Mouse (Mus musculus): ENCODE measurements around the gene Casp7. TPM values are rescaled to one million over a fixed set of nuclear protein-coding genes. Genes with fewer than 3 reads are reported as not detected.

The Casp7 gene
- polyA plus RNA-seq, 1 experiment from 2014 or later, result 17.2 TPM

GRCm38 (mm10) chr19:56460241-56460640, 63.3 kb downstream of the Casp7 start:
- no peak overlapping the region for H3K9ac ChIP-seq (replicated peaks; ENCODE audit: low read length)
- H3K4me2 ChIP-seq (ENCODE audit: low read length), result no peak overlapping the region
- DNase-seq (no peak), ATAC-seq (ENCODE audit: low FRiP score, low TSS enrichment) (no peak)
- no peak overlapping the region for H3K27ac ChIP-seq (replicated peaks; ENCODE audit: low read depth, low read length)
- no peaks in the 10 kb centered on the region for H3K4me1 ChIP-seq (ENCODE audit: control insufficient read depth, insufficient read depth, low read length)
- no peak overlapping the region for H3K4me3 ChIP-seq (replicated peaks; ENCODE audit: low read depth, low read length)
- H3K27me3 ChIP-seq (ENCODE audit: control insufficient read depth, insufficient read depth, low read length), result no peaks in the 10 kb centered on the region
- H3K9me3 ChIP-seq (ENCODE audit: control insufficient read depth, low read length), result no peaks in the 10 kb centered on the region
- 87% methylated on average over 2 of the region's 2 CpGs for WGBS
- H3K36me3 ChIP-seq (ENCODE audit: control insufficient read depth, insufficient read depth, low read length), result no peaks in the 10 kb centered on the region

GRCm38 (mm10) chr19:56461522-56462101, 64.7 kb downstream of the Casp7 start, which contains the start of gene Plekhs1:
Plekhs1 (plus strand) TSS chr19:56461640.
- Histone ChIP-seq H3K4me1 (ENCODE audit: control insufficient read depth, insufficient read depth, low read length) (no peaks in the 10 kb centered on the region), H3K4me2 (ENCODE audit: low read length) (no peak within 1 kb of the TSS), H3K9me3 (ENCODE audit: control insufficient read depth, low read length) (no peaks in the 10 kb centered on the region), H3K27ac (replicated peaks; ENCODE audit: low read depth, low read length) (no peak within 1 kb of the TSS), H3K4me3 (replicated peaks; ENCODE audit: low read depth, low read length) (no peak within 1 kb of the TSS), H3K9ac (replicated peaks; ENCODE audit: low read length) (no peak within 1 kb of the TSS), H3K36me3 (ENCODE audit: control insufficient read depth, insufficient read depth, low read length) (no peaks in the 10 kb centered on the region), H3K27me3 (ENCODE audit: control insufficient read depth, insufficient read depth, low read length) (no peaks in the 10 kb centered on the region)
- ATAC-seq (ENCODE audit: low FRiP score, low TSS enrichment), result no peak
- no peak for DNase-seq
- WGBS, result 69% methylated on average over 10 of the region's 10 CpGs

GRCm38 (mm10) chr19:56462786-56463185, 65.9 kb downstream of the Casp7 start:
- ATAC-seq (ENCODE audit: low FRiP score, low TSS enrichment) (no peak), DNase-seq (no peak)
- H3K36me3 ChIP-seq (ENCODE audit: control insufficient read depth, insufficient read depth, low read length), result no peaks in the 10 kb centered on the region
- 83% methylated on average over 4 of the region's 4 CpGs for WGBS
- no peak overlapping the region for H3K4me2 ChIP-seq (ENCODE audit: low read length)
- no peak overlapping the region for H3K4me3 ChIP-seq (replicated peaks; ENCODE audit: low read depth, low read length)
- H3K9ac ChIP-seq (replicated peaks; ENCODE audit: low read length), result no peak overlapping the region
- no peaks in the 10 kb centered on the region for H3K4me1 ChIP-seq (ENCODE audit: control insufficient read depth, insufficient read depth, low read length)
- no peaks in the 10 kb centered on the region for H3K9me3 ChIP-seq (ENCODE audit: control insufficient read depth, low read length)
- H3K27me3 ChIP-seq (ENCODE audit: control insufficient read depth, insufficient read depth, low read length), result no peaks in the 10 kb centered on the region
- H3K27ac ChIP-seq (replicated peaks; ENCODE audit: low read depth, low read length), result no peak overlapping the region

DNA sequence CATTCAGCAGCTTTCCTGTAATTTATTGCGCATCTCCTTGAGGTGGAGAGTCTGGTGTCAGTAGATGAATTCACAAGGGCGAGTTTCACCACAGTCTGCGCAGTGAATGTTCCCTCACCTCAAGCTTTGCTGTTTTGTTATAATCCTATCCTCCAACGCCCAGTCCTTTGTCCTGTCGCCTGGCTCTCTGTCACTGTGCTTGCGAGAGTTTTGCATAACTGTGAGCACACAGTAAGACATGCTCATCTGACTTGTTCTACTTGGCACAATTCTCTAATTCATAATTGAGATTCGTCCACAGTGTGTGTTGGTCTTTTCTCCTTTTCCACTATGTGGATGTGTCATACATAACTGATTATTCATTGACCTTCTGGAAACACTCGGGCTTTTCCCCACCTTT, 69.6 kb downstream of the Casp7 start:
- H3K4me2 ChIP-seq (ENCODE audit: low read length), result no peak overlapping the region
- H3K4me3 ChIP-seq (replicated peaks; ENCODE audit: low read depth, low read length), result no peak overlapping the region
- H3K27me3 ChIP-seq (ENCODE audit: control insufficient read depth, insufficient read depth, low read length), result no peaks in the 10 kb centered on the region
- 73% methylated on average over 8 of the region's 8 CpGs for WGBS
- H3K9ac ChIP-seq (replicated peaks; ENCODE audit: low read length), result no peak overlapping the region
- H3K36me3 ChIP-seq (ENCODE audit: control insufficient read depth, insufficient read depth, low read length), result no peaks in the 10 kb centered on the region
- H3K27ac ChIP-seq (replicated peaks; ENCODE audit: low read depth, low read length), result no peak overlapping the region
- ATAC-seq (ENCODE audit: low FRiP score, low TSS enrichment) (no peak), DNase-seq (no peak)
- H3K9me3 ChIP-seq (ENCODE audit: control insufficient read depth, low read length), result no peaks in the 10 kb centered on the region
- H3K4me1 ChIP-seq (ENCODE audit: control insufficient read depth, insufficient read depth, low read length), result no peaks in the 10 kb centered on the region

- 72% methylated on average over 14 of the region's 14 CpGs for WGBS
- no peak for ATAC-seq (ENCODE audit: low FRiP score, low TSS enrichment)
- no peaks in the 10 kb centered on the region for H3K27me3 ChIP-seq (ENCODE audit: control insufficient read depth, insufficient read depth, low read length)
- no peak overlapping the region for H3K27ac ChIP-seq (replicated peaks; ENCODE audit: low read depth, low read length)
- no peak overlapping the region for H3K4me3 ChIP-seq (replicated peaks; ENCODE audit: low read depth, low read length)
- H3K36me3 ChIP-seq (ENCODE audit: control insufficient read depth, insufficient read depth, low read length), result no peaks in the 10 kb centered on the region
- H3K9ac ChIP-seq (replicated peaks; ENCODE audit: low read length), result no peak overlapping the region
- no peaks in the 10 kb centered on the region for H3K9me3 ChIP-seq (ENCODE audit: control insufficient read depth, low read length)
- H3K4me2 ChIP-seq (ENCODE audit: low read length), result no peak overlapping the region
- peak; percentile 23 for DNase-seq
- H3K4me1 ChIP-seq (ENCODE audit: control insufficient read depth, insufficient read depth, low read length), result peaks cover 12% of the 10 kb centered on the region; the same call in 1 of the 2 replicates
Measured at GRCm38 (mm10) chr19:56470286-56471020, 73.5 kb downstream of the Casp7 start.

DNA sequence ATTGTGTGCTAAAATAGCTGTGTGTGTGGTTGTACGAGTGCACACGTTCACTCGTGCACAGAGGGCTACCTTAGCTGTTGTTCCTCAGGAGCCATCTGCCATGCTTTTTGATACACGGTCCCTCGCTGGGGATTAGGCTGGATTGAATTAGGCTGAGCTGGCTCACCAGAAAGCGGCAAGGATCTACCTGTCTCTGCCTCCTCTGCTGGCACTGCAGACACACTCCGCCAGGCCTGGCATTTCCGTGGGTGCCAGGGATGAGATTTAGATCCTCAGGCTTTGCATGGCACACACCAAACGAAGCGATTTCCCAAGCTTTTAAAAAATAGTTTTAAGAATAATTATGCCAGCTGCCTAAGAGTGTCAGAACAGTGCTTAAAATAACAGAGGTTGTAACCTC, 75.0 kb downstream of the Casp7 start:
- no peaks in the 10 kb centered on the region for H3K9me3 ChIP-seq (ENCODE audit: control insufficient read depth, low read length)
- H3K27me3 ChIP-seq (ENCODE audit: control insufficient read depth, insufficient read depth, low read length), result no peaks in the 10 kb centered on the region
- H3K27ac ChIP-seq (replicated peaks; ENCODE audit: low read depth, low read length), result no peak overlapping the region
- H3K36me3 ChIP-seq (ENCODE audit: control insufficient read depth, insufficient read depth, low read length), result no peaks in the 10 kb centered on the region
- no peak overlapping the region for H3K4me3 ChIP-seq (replicated peaks; ENCODE audit: low read depth, low read length)
- H3K4me2 ChIP-seq (ENCODE audit: low read length), result no peak overlapping the region
- ATAC-seq (ENCODE audit: low FRiP score, low TSS enrichment) (no peak), DNase-seq (no peak)
- WGBS, result 68% methylated on average over 10 of the region's 10 CpGs
- H3K9ac ChIP-seq (replicated peaks; ENCODE audit: low read length), result no peak overlapping the region
- peaks cover 17% of the 10 kb centered on the region; the same call in 1 of the 2 replicates for H3K4me1 ChIP-seq (ENCODE audit: control insufficient read depth, insufficient read depth, low read length)

DNA sequence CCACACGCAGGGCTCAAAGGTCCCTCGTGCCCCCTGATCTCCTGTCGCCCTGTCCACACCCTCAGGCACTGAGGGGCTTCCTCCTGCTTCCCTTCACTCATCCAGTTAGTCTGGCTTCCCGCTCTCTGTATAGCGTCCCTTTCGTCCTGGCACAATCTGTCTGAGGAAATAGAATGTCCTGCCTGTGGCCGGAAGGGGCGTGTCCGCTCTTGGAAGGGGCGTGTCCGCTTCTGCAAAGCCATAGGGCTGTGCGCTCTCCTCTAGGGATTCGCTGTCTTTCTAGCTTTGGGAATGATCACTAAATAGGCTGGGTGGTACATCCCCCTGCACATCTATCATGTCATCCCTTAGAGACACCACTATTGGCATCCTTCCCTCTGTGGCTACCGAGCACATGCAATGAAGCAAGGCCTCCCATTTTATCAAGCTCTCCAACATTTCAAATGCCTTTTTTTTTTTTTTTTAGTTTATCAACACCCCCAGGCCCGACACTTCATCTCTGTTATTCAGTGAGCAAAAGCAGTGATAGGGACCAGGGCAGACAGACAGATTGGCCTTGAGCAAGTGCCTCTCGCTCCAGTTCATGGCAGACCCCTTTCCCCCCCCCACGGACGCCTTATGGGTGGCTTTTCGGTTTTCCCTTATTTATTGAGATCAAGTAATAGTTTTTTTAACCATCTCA, 78.1 kb downstream of the Casp7 start:
- H3K9ac ChIP-seq (replicated peaks; ENCODE audit: low read length), result no peak overlapping the region
- H3K4me1 ChIP-seq (ENCODE audit: control insufficient read depth, insufficient read depth, low read length), result peaks cover 22% of the 10 kb centered on the region; the same call in 1 of the 2 replicates
- H3K9me3 ChIP-seq (ENCODE audit: control insufficient read depth, low read length), result no peaks in the 10 kb centered on the region
- DNase-seq, result no peak
- WGBS, result 56% methylated on average over 19 of the region's 19 CpGs
- ATAC-seq (ENCODE audit: low FRiP score, low TSS enrichment), result no peak
- no peaks in the 10 kb centered on the region for H3K36me3 ChIP-seq (ENCODE audit: control insufficient read depth, insufficient read depth, low read length)
- no peak overlapping the region for H3K27ac ChIP-seq (replicated peaks; ENCODE audit: low read depth, low read length)
- H3K4me2 ChIP-seq (ENCODE audit: low read length), result no peak overlapping the region
- no peak overlapping the region for H3K4me3 ChIP-seq (replicated peaks; ENCODE audit: low read depth, low read length)
- H3K27me3 ChIP-seq (ENCODE audit: control insufficient read depth, insufficient read depth, low read length), result no peaks in the 10 kb centered on the region

- no peak for ATAC-seq (ENCODE audit: low FRiP score, low TSS enrichment)
- Histone ChIP-seq H3K27me3 (ENCODE audit: control insufficient read depth, insufficient read depth, low read length) (no peaks in the 10 kb centered on the region), H3K36me3 (ENCODE audit: control insufficient read depth, insufficient read depth, low read length) (no peaks in the 10 kb centered on the region), H3K4me3 (replicated peaks; ENCODE audit: low read depth, low read length) (no peak overlapping the region), H3K27ac (replicated peaks; ENCODE audit: low read depth, low read length) (no peak overlapping the region), H3K4me1 (ENCODE audit: control insufficient read depth, insufficient read depth, low read length) (peaks cover 22% of the 10 kb centered on the region; the same call in 1 of the 2 replicates), H3K4me2 (ENCODE audit: low read length) (no peak overlapping the region), H3K9ac (replicated peaks; ENCODE audit: low read length) (no peak overlapping the region), H3K9me3 (ENCODE audit: control insufficient read depth, low read length) (no peaks in the 10 kb centered on the region)
- WGBS, result 21% methylated on average over 2 of the region's 2 CpGs
- peak; percentile 56 for DNase-seq
Measured at GRCm38 (mm10) chr19:56476546-56476945, 79.6 kb downstream of the Casp7 start.
